Mouse (Mus musculus): ENCODE results near the gene Ears2.

Ears2 gene

GRCm38 (mm10) chr7:122066945-122067516 lies at the start of gene Ears2, which contains the start of gene Ubfd1:
Ears2 (minus strand) TSS chr7:122067263.
Ubfd1 (plus strand) TSS chr7:122067175.
- DNase-seq (ENCODE audit: low spot score): peak; percentile 98

GRCm38 (mm10) chr7:122108206-122108605 lies 41.1 kb upstream of the Ears2 start:
- peak; percentile 66 for DNase-seq (ENCODE audit: low spot score)

GRCm38 (mm10) chr7:122101747-122102244 lies 34.7 kb upstream of the Ears2 start, which contains the start of gene Ndufab1:
Ndufab1 (minus strand) TSS chr7:122101886.
- DNase-seq (ENCODE audit: low spot score): peak; percentile 87

- peak; percentile 80 for DNase-seq (ENCODE audit: low spot score)
Measured at GRCm38 (mm10) chr7:122101014-122101746, 34.1 kb upstream of the Ears2 start.

- peak; percentile 50 for DNase-seq (ENCODE audit: low spot score)
Measured at GRCm38 (mm10) chr7:122099222-122099621, 32.2 kb upstream of the Ears2 start.

- no peak for DNase-seq (ENCODE audit: low spot score)
Measured at GRCm38 (mm10) chr7:122098009-122098408, 30.9 kb upstream of the Ears2 start.

GRCm38 (mm10) chr7:122094564-122095330 lies 27.7 kb upstream of the Ears2 start:
- DNase-seq (ENCODE audit: low spot score): no peak

GRCm38 (mm10) chr7:122087195-122087982 lies 20.3 kb upstream of the Ears2 start:
- DNase-seq (ENCODE audit: low spot score): no peak

- no peak for DNase-seq (ENCODE audit: low spot score)
Measured at GRCm38 (mm10) chr7:122081071-122081470, 14.0 kb upstream of the Ears2 start.

GRCm38 (mm10) chr7:122079798-122080554 lies 12.9 kb upstream of the Ears2 start:
- DNase-seq (ENCODE audit: low spot score): no peak

- DNase-seq (ENCODE audit: low spot score): no peak
Measured at GRCm38 (mm10) chr7:122074374-122074773, 7.3 kb upstream of the Ears2 start.

GRCm38 (mm10) chr7:122067517-122068381 lies 686 bp upstream of the Ears2 start:
- DNase-seq (ENCODE audit: low spot score): no peak

GRCm38 (mm10) chr7:122066102-122066944 lies 740 bp downstream of the Ears2 start:
- DNase-seq (ENCODE audit: low spot score): no peak

GRCm38 (mm10) chr7:122065656-122066055 lies 1.4 kb downstream of the Ears2 start:
- DNase-seq (ENCODE audit: low spot score): no peak

- peak; percentile 65 for DNase-seq (ENCODE audit: low spot score)
Measured at GRCm38 (mm10) chr7:122056633-122057032, 10.4 kb downstream of the Ears2 start.

- no peak for DNase-seq (ENCODE audit: low spot score)
Measured at GRCm38 (mm10) chr7:122050834-122051233, 16.2 kb downstream of the Ears2 start.

GRCm38 (mm10) chr7:122048191-122048590 lies 18.9 kb downstream of the Ears2 start:
- no peak for DNase-seq (ENCODE audit: low spot score)

- DNase-seq (ENCODE audit: low spot score): no peak
Measured at GRCm38 (mm10) chr7:122046813-122047212, 20.2 kb downstream of the Ears2 start.

GRCm38 (mm10) chr7:122045711-122046110 lies 21.4 kb downstream of the Ears2 start:
- DNase-seq (ENCODE audit: low spot score): no peak

Data from yolk sac, embryonic 10.5 days (tissue).